11 mouse cellular contexts compared by ENCODE assay signal in genomic region chr14:24650902-24651270, GRCm38 (mm10).
DNase-seq lines count a peak whose midpoint lies in the region; ATAC-seq and TF ChIP-seq lines count a peak whose summit lies in the region.
"Had no signal": no experiment of that assay in that cellular context is flagged by ENCODE, and none has a peak within 500 bp of the region (broad histone marks: within the 10 kb centered on the region; RNA-seq: fewer than 3 reads in every experiment).

No protein-coding gene starts in this region.

- 0 out of 2 replicates have a peak, but pooled peaks cover 3% of the 10 kb centered on the region for H3K4me1 ChIP-seq in neural tube, embryonic 11.5 days (ENCODE audit: control insufficient read depth, insufficient read depth, low read length)
- peaks cover 11% of the 10 kb centered on the region for H3K4me1 ChIP-seq in hindbrain, embryonic 16.5 days (ENCODE audit: control insufficient read depth, insufficient read depth, low read depth, low read length)
- H3K4me1 ChIP-seq in neural tube, embryonic 12.5 days, result peaks cover 12% of the 10 kb centered on the region
- H3K4me1 ChIP-seq in heart, adult 2 months (ENCODE audit: control insufficient read depth, insufficient read depth, low read length), result peaks cover 1% of the 10 kb centered on the region

- H3K9ac ChIP-seq in neural tube, embryonic 11.5 days (ENCODE audit: low read length), result no peak overlapping the region
- H3K9ac ChIP-seq in hindbrain, embryonic 16.5 days (ENCODE audit: low read depth, low read length), result peak overlapping the region; percentile 18; the same call in 1 of the 2 replicates
- no peak overlapping the region for H3K9ac ChIP-seq in neural tube, embryonic 12.5 days
- no peak overlapping the region for H3K9ac ChIP-seq in heart, adult 2 months (ENCODE audit: low read depth, low read length)

- no peaks in the 10 kb centered on the region for H3K9me3 ChIP-seq in neural tube, embryonic 11.5 days (ENCODE audit: control insufficient read depth, low read length)
- no peaks in the 10 kb centered on the region for H3K9me3 ChIP-seq in hindbrain, embryonic 16.5 days (ENCODE audit: control insufficient read depth, low read length)
- no peaks in the 10 kb centered on the region for H3K9me3 ChIP-seq in neural tube, embryonic 12.5 days

- ATAC-seq in neural tube, embryonic 11.5 days (ENCODE audit: insufficient read depth, low FRiP score, low TSS enrichment), result no peak
- ATAC-seq in hindbrain, embryonic 16.5 days, result no peak
- no peak for ATAC-seq in neural tube, embryonic 12.5 days (ENCODE audit: low FRiP score, low read depth)
- ATAC-seq: activated CD4-positive, CD25-positive, alpha-beta regulatory T cell, adult 4 months had no signal

- no peak overlapping the region for H3K4me3 ChIP-seq in neural tube, embryonic 11.5 days (ENCODE audit: low read depth, low read length)
- no peak overlapping the region for H3K4me3 ChIP-seq in hindbrain, embryonic 16.5 days (ENCODE audit: low read length)
- no peak overlapping the region for H3K4me3 ChIP-seq in neural tube, embryonic 12.5 days
- no peak overlapping the region for H3K4me3 ChIP-seq in heart, adult 2 months

- TF ChIP-seq EP300 in heart, adult 2 months (IDR thresholded peaks at IDR 0.05; ENCODE audit: insufficient read depth, low read depth, low read length), result no peak

- H3K27ac ChIP-seq in neural tube, embryonic 11.5 days (ENCODE audit: low read depth, low read length), result 0 out of 2 replicates have a peak overlapping the region, but pooled peaks have one; percentile 9
- peak overlapping the region; percentile 52 for H3K27ac ChIP-seq in hindbrain, embryonic 16.5 days (ENCODE audit: low read depth, low read length)
- peak overlapping the region; percentile 51 for H3K27ac ChIP-seq in neural tube, embryonic 12.5 days
- H3K27ac ChIP-seq in heart, adult 2 months, result no peak overlapping the region

- H3K36me3 ChIP-seq in neural tube, embryonic 11.5 days (ENCODE audit: control insufficient read depth, insufficient read depth, low read length), result no peaks in the 10 kb centered on the region
- no peaks in the 10 kb centered on the region for H3K36me3 ChIP-seq in hindbrain, embryonic 16.5 days (ENCODE audit: control insufficient read depth, insufficient read depth, low read length)
- H3K36me3 ChIP-seq in neural tube, embryonic 12.5 days, result no peaks in the 10 kb centered on the region
- no peaks in the 10 kb centered on the region for H3K36me3 ChIP-seq in heart, adult 2 months (ENCODE audit: control insufficient read depth, insufficient read depth, low read length)

- no peaks in the 10 kb centered on the region for H3K79me2 ChIP-seq in heart, adult 2 months (replicated peaks; ENCODE audit: control insufficient read depth, insufficient read depth, low read length)

- WGBS in neural tube, embryonic 11.5 days, result 34% methylated on average over 12 of the region's 12 CpGs
- 21% methylated on average over 12 of the region's 12 CpGs for WGBS in hindbrain, embryonic 16.5 days
- WGBS in neural tube, embryonic 12.5 days, result 24% methylated on average over 12 of the region's 12 CpGs
- 62% methylated on average over 12 of the region's 12 CpGs for WGBS in heart, adult 2 months

- DNase-seq in neural tube, embryonic 11.5 days (ENCODE audit: low spot score), result no peak
- DNase-seq in neural tube, embryonic 10.5 days (ENCODE audit: extremely low spot score, low spot score), result no peak
- DNase-seq in yolk sac, embryonic 10.5 days (ENCODE audit: low spot score), result no peak
- no peak for DNase-seq in heart, adult 2 months
- no peak for DNase-seq in left cerebral cortex, adult 8-10 months (ENCODE audit: low spot score in 2 of 2)
- no peak for DNase-seq in spleen, adult 18-20 months
- DNase-seq: kidney, postnatal 14 days; thymus, adult 18-20 months had no signal

- TF ChIP-seq CTCF in heart, adult 2 months (IDR thresholded peaks at IDR 0.05), result no peak

- H3K4me2 ChIP-seq in neural tube, embryonic 11.5 days (ENCODE audit: low read depth), result no peak overlapping the region
- H3K4me2 ChIP-seq in hindbrain, embryonic 16.5 days (ENCODE audit: low read length), result no peak overlapping the region
- no peak overlapping the region for H3K4me2 ChIP-seq in neural tube, embryonic 12.5 days (replicated peaks)

- no peak for TF ChIP-seq POLR2A in heart, adult 2 months (IDR thresholded peaks at IDR 0.05; ENCODE audit: insufficient read depth, low read depth, low read length)

- intact Hi-C loops in heart, adult 2 months (cut with DNase I), result no loop called here

- no peaks in the 10 kb centered on the region for H3K27me3 ChIP-seq in neural tube, embryonic 11.5 days (ENCODE audit: control insufficient read depth, insufficient read depth, low read length)
- H3K27me3 ChIP-seq in hindbrain, embryonic 16.5 days (replicated peaks; ENCODE audit: control insufficient read depth, insufficient read depth, low read length), result no peaks in the 10 kb centered on the region
- H3K27me3 ChIP-seq in neural tube, embryonic 12.5 days (replicated peaks), result no peaks in the 10 kb centered on the region
- H3K27me3 ChIP-seq in heart, adult 2 months (ENCODE audit: control insufficient read depth, insufficient read depth, low read length), result no peaks in the 10 kb centered on the region
